Mouse (Mus musculus): ENCODE data around the gene Synm. TPM values are rescaled to one million over a fixed set of nuclear protein-coding genes. Genes with fewer than 3 reads are reported as not detected.
A peak's percentile ranks its signal among the peaks of the same experiment; 100 is the strongest.

Gene Synm
- polyA plus RNA-seq, 1 experiment from 2014 or later, result 2.4 TPM

DNA sequence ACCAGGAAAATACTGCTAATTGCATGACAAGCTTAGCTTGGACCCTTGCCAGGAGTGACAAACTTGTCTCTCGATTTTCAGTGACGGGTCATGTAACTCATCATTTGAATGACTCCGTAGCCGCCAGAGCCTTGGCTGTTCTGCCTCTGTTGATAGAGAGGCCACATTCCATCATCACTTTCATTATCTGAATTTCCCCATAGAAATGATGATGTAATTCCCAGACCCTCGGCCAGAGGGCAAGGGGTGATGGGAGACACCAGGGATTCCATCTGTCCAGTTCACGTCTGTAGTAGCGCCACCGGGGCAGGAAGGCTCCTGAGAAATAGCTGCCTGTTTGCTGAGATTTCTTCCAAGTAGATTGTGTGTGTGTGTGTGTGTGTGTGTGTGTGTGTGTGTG lies 40.7 kb downstream of the Synm start:
- Histone ChIP-seq H3K4me3 (ENCODE audit: low read depth, low read length) (no peak overlapping the region), H3K4me2 (replicated peaks; ENCODE audit: low read depth, low read length) (no peak overlapping the region), H3K4me1 (replicated peaks; ENCODE audit: control insufficient read depth, insufficient read depth, low read length) (no peaks in the 10 kb centered on the region; the same call in 1 of the 2 replicates), H3K27ac (ENCODE audit: low read depth, low read length) (no peak overlapping the region), H3K27me3 (ENCODE audit: control insufficient read depth, insufficient read depth, low read length) (no peaks in the 10 kb centered on the region), H3K36me3 (ENCODE audit: control insufficient read depth, insufficient read depth, low read length) (no peaks in the 10 kb centered on the region), H3K9me3 (ENCODE audit: control insufficient read depth, low read length) (no peaks in the 10 kb centered on the region), H3K9ac (ENCODE audit: low read depth, low read length) (no peak overlapping the region)
- ATAC-seq (ENCODE audit: low FRiP score), result no peak
- DNase-seq (ENCODE audit: low spot score), result no peak
- 79% methylated on average over 8 of the region's 8 CpGs for WGBS

DNA sequence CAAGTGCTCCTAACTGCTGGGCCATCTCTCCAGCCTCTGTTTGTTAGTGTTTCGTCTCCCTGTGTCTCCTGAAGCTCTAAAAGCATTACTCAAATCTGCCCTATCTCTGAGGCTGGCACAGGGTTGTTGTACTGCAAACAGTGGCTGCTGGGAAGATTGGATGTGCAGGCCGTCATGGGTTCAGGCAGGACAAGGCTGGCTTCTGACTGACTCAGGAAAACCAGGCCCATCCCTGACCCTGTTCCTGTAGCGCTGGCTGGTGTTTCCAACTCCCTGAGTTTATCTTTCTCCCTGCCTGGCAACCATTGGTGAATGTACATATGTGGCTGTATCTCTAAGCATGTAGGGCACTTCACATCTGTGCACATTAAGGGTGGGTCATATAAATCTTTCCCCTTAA lies 42.0 kb downstream of the Synm start:
- H3K4me3 ChIP-seq (ENCODE audit: low read depth, low read length), result no peak overlapping the region
- no peaks in the 10 kb centered on the region for H3K27me3 ChIP-seq (ENCODE audit: control insufficient read depth, insufficient read depth, low read length)
- H3K9me3 ChIP-seq (ENCODE audit: control insufficient read depth, low read length), result no peaks in the 10 kb centered on the region
- no peak for DNase-seq (ENCODE audit: low spot score)
- ATAC-seq (ENCODE audit: low FRiP score), result no peak
- H3K4me2 ChIP-seq (replicated peaks; ENCODE audit: low read depth, low read length), result no peak overlapping the region
- no peak overlapping the region for H3K27ac ChIP-seq (ENCODE audit: low read depth, low read length)
- no peak overlapping the region for H3K9ac ChIP-seq (ENCODE audit: low read depth, low read length)
- H3K4me1 ChIP-seq (replicated peaks; ENCODE audit: control insufficient read depth, insufficient read depth, low read length), result no peaks in the 10 kb centered on the region; the same call in 1 of the 2 replicates
- 0 out of 2 replicates have a peak, but pooled peaks cover 2% of the 10 kb centered on the region for H3K36me3 ChIP-seq (ENCODE audit: control insufficient read depth, insufficient read depth, low read length)
- 91% methylated on average over 3 of the region's 3 CpGs for WGBS

DNA sequence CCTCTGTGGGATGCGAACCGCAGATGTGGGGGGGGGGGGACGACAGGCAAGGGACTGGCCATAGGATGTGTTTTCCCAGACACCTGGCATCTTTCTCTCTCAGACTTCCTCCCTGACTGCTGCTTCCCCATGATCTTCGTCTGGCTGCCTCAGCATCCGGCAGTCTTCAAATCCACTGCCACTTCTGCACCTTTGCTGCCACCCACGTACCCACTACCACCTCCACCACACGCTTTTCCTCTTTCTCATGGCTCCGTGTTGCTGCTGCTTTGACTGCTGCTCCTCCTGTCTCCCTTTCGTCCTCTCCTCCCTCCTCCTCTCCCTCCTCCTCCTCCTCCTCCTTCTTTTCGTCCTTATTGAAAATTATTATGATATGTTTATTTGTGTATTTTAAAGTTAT lies 42.6 kb downstream of the Synm start:
- DNase-seq (ENCODE audit: low spot score) (no peak), ATAC-seq (ENCODE audit: low FRiP score) (no peak)
- H3K36me3 ChIP-seq (ENCODE audit: control insufficient read depth, insufficient read depth, low read length), result 0 out of 2 replicates have a peak, but pooled peaks cover 3% of the 10 kb centered on the region
- no peaks in the 10 kb centered on the region; the same call in 1 of the 2 replicates for H3K4me1 ChIP-seq (replicated peaks; ENCODE audit: control insufficient read depth, insufficient read depth, low read length)
- H3K4me2 ChIP-seq (replicated peaks; ENCODE audit: low read depth, low read length), result no peak overlapping the region
- H3K27me3 ChIP-seq (ENCODE audit: control insufficient read depth, insufficient read depth, low read length), result no peaks in the 10 kb centered on the region
- no peak overlapping the region for H3K27ac ChIP-seq (ENCODE audit: low read depth, low read length)
- H3K4me3 ChIP-seq (ENCODE audit: low read depth, low read length), result no peak overlapping the region
- WGBS, result 85% methylated on average over 10 of the region's 10 CpGs
- H3K9ac ChIP-seq (ENCODE audit: low read depth, low read length), result no peak overlapping the region
- no peaks in the 10 kb centered on the region for H3K9me3 ChIP-seq (ENCODE audit: control insufficient read depth, low read length)

GRCm38 (mm10) chr7:67716213-67716878 lies 43.2 kb downstream of the Synm start:
- H3K4me2 ChIP-seq (replicated peaks; ENCODE audit: low read depth, low read length), result no peak overlapping the region
- WGBS, result 71% methylated on average over 11 of the region's 11 CpGs
- 0 out of 2 replicates have a peak overlapping the region, but pooled peaks have one; percentile 3 for H3K9ac ChIP-seq (ENCODE audit: low read depth, low read length)
- no peaks in the 10 kb centered on the region for H3K9me3 ChIP-seq (ENCODE audit: control insufficient read depth, low read length)
- ATAC-seq (ENCODE audit: low FRiP score) (no peak), DNase-seq (ENCODE audit: low spot score) (no peak)
- 0 out of 2 replicates have a peak, but pooled peaks cover 3% of the 10 kb centered on the region for H3K36me3 ChIP-seq (ENCODE audit: control insufficient read depth, insufficient read depth, low read length)
- H3K4me3 ChIP-seq (ENCODE audit: low read depth, low read length), result no peak overlapping the region
- no peaks in the 10 kb centered on the region; the same call in 1 of the 2 replicates for H3K4me1 ChIP-seq (replicated peaks; ENCODE audit: control insufficient read depth, insufficient read depth, low read length)
- no peak overlapping the region for H3K27ac ChIP-seq (ENCODE audit: low read depth, low read length)
- no peaks in the 10 kb centered on the region for H3K27me3 ChIP-seq (ENCODE audit: control insufficient read depth, insufficient read depth, low read length)

DNA sequence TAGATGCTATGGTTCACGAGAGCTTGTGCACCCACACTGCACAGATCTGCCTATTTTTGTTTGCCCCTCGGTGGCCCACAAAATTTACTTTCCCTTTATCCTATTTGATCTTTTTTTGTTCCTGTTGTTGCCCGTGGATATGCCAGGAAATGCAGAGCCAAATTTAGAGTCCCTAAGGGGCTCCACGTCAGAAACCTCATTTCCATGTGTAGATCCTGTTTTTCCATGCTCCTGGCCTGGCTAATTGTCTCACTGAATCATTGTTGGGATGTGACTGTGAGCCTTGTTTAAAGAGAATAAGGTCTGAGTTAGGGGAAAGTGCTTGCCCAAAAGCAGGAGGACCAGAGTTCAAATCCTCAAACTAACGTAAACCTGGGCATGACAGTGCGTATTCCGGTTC lies 44.4 kb downstream of the Synm start:
- H3K4me2 ChIP-seq (replicated peaks; ENCODE audit: low read depth, low read length), result no peak overlapping the region
- no peak overlapping the region for H3K4me3 ChIP-seq (ENCODE audit: low read depth, low read length)
- H3K27ac ChIP-seq (ENCODE audit: low read depth, low read length), result peak overlapping the region; percentile 51; the same call in 1 of the 2 replicates
- no peak for ATAC-seq (ENCODE audit: low FRiP score)
- WGBS, result 74% methylated on average over 7 of the region's 7 CpGs
- H3K36me3 ChIP-seq (ENCODE audit: control insufficient read depth, insufficient read depth, low read length), result 0 out of 2 replicates have a peak, but pooled peaks cover 3% of the 10 kb centered on the region
- H3K9me3 ChIP-seq (ENCODE audit: control insufficient read depth, low read length), result no peaks in the 10 kb centered on the region
- DNase-seq (ENCODE audit: low spot score), result no peak
- no peaks in the 10 kb centered on the region; the same call in 1 of the 2 replicates for H3K4me1 ChIP-seq (replicated peaks; ENCODE audit: control insufficient read depth, insufficient read depth, low read length)
- no peaks in the 10 kb centered on the region for H3K27me3 ChIP-seq (ENCODE audit: control insufficient read depth, insufficient read depth, low read length)
- H3K9ac ChIP-seq (ENCODE audit: low read depth, low read length), result no peak overlapping the region

GRCm38 (mm10) chr7:67713820-67714510 lies 45.6 kb downstream of the Synm start:
- no peak overlapping the region; the same call in 1 of the 2 replicates for H3K9ac ChIP-seq (ENCODE audit: low read depth, low read length)
- ATAC-seq (ENCODE audit: low FRiP score) (peak; percentile 84), DNase-seq (ENCODE audit: low spot score) (peak; percentile 75)
- H3K4me2 ChIP-seq (replicated peaks; ENCODE audit: low read depth, low read length), result no peak overlapping the region
- H3K4me3 ChIP-seq (ENCODE audit: low read depth, low read length), result no peak overlapping the region
- no peaks in the 10 kb centered on the region for H3K9me3 ChIP-seq (ENCODE audit: control insufficient read depth, low read length)
- 0 out of 2 replicates have a peak, but pooled peaks cover 3% of the 10 kb centered on the region for H3K36me3 ChIP-seq (ENCODE audit: control insufficient read depth, insufficient read depth, low read length)
- H3K27ac ChIP-seq (ENCODE audit: low read depth, low read length), result peak overlapping the region; percentile 51
- H3K4me1 ChIP-seq (replicated peaks; ENCODE audit: control insufficient read depth, insufficient read depth, low read length), result no peaks in the 10 kb centered on the region; the same call in 1 of the 2 replicates
- WGBS, result 47% methylated on average over 19 of the region's 19 CpGs
- H3K27me3 ChIP-seq (ENCODE audit: control insufficient read depth, insufficient read depth, low read length), result no peaks in the 10 kb centered on the region

GRCm38 (mm10) chr7:67710216-67710615 lies 49.3 kb downstream of the Synm start:
- no peaks in the 10 kb centered on the region; the same call in 1 of the 2 replicates for H3K4me1 ChIP-seq (replicated peaks; ENCODE audit: control insufficient read depth, insufficient read depth, low read length)
- H3K27ac ChIP-seq (ENCODE audit: low read depth, low read length), result no peak overlapping the region
- H3K9ac ChIP-seq (ENCODE audit: low read depth, low read length), result no peak overlapping the region
- H3K4me3 ChIP-seq (ENCODE audit: low read depth, low read length), result no peak overlapping the region
- no peak overlapping the region for H3K4me2 ChIP-seq (replicated peaks; ENCODE audit: low read depth, low read length)
- DNase-seq (ENCODE audit: low spot score) (no peak), ATAC-seq (ENCODE audit: low FRiP score) (no peak)
- no peaks in the 10 kb centered on the region for H3K9me3 ChIP-seq (ENCODE audit: control insufficient read depth, low read length)
- 84% methylated on average over 7 of the region's 7 CpGs for WGBS
- no peaks in the 10 kb centered on the region for H3K27me3 ChIP-seq (ENCODE audit: control insufficient read depth, insufficient read depth, low read length)
- 0 out of 2 replicates have a peak, but pooled peaks cover 3% of the 10 kb centered on the region for H3K36me3 ChIP-seq (ENCODE audit: control insufficient read depth, insufficient read depth, low read length)

- DNase-seq (ENCODE audit: low spot score) (no peak), ATAC-seq (ENCODE audit: low FRiP score) (no peak)
- no peaks in the 10 kb centered on the region for H3K27me3 ChIP-seq (ENCODE audit: control insufficient read depth, insufficient read depth, low read length)
- 90% methylated on average over 6 of the region's 6 CpGs for WGBS
- H3K4me2 ChIP-seq (replicated peaks; ENCODE audit: low read depth, low read length), result no peak overlapping the region
- H3K36me3 ChIP-seq (ENCODE audit: control insufficient read depth, insufficient read depth, low read length), result peaks cover 6% of the 10 kb centered on the region; the same call in 1 of the 2 replicates
- no peaks in the 10 kb centered on the region for H3K4me1 ChIP-seq (replicated peaks; ENCODE audit: control insufficient read depth, insufficient read depth, low read length)
- no peak overlapping the region for H3K9ac ChIP-seq (ENCODE audit: low read depth, low read length)
- no peak overlapping the region for H3K27ac ChIP-seq (ENCODE audit: low read depth, low read length)
- H3K4me3 ChIP-seq (ENCODE audit: low read depth, low read length), result no peak overlapping the region
- no peaks in the 10 kb centered on the region for H3K9me3 ChIP-seq (ENCODE audit: control insufficient read depth, low read length)
Measured at GRCm38 (mm10) chr7:67708160-67708559, 51.4 kb downstream of the Synm start.
